ENCODE assay signal across 19 mouse cellular contexts in genomic region chr17:29705881-29706280, GRCm38 (mm10). TPM values are rescaled to one million over a fixed set of nuclear protein-coding genes. Genes with fewer than 3 reads are reported as not detected.
DNase-seq lines count a peak whose midpoint lies in the region; ATAC-seq and TF ChIP-seq lines count a peak whose summit lies in the region.
"Had no signal": no experiment of that assay in that cellular context is flagged by ENCODE, and none has a peak within 500 bp of the region (broad histone marks: within the 10 kb centered on the region; RNA-seq: fewer than 3 reads in every experiment).

No protein-coding gene starts in this region.

- DNase-seq in adrenal gland, postnatal 14 days, result peak; percentile 66
- no peak for DNase-seq in adrenal gland, postnatal 25 days
- peak; percentile 21 for DNase-seq in kidney, adult 2 months
- no peak for DNase-seq in kidney, adult 9 months
- DNase-seq in testis, postnatal 10 days (ENCODE audit: low spot score), result peak; percentile 71
- no peak for DNase-seq in testis, postnatal 14 days (ENCODE audit: low spot score)
- DNase-seq: cerebellum, adult 2 months; cerebellum, postnatal 10 days; gastrocnemius, postnatal 10 days; heart, adult 18-20 months; heart, postnatal 4 days had no signal

- H3K4me3 ChIP-seq in kidney, adult 2 months (ENCODE audit: insufficient read depth, low read depth, low read length), result no peak overlapping the region
- H3K4me3 ChIP-seq: embryonic facial prominence, embryonic 15.5 days; erythroblast, embryonic 14.5 days; forebrain, embryonic 15.5 days; hindbrain, embryonic 12.5 days had no signal

- no peaks in the 10 kb centered on the region for H3K36me3 ChIP-seq in kidney, adult 2 months (ENCODE audit: control insufficient read depth, insufficient read depth, low read length)
- H3K36me3 ChIP-seq: forebrain, embryonic 15.5 days had no signal

- no peak for TF ChIP-seq CTCF in kidney, adult 2 months (conservative IDR thresholded peaks at IDR 0.05; ENCODE audit: insufficient read depth, insufficient read length, low read depth, low read length)

- no peak for TF ChIP-seq POLR2A in kidney, adult 2 months (IDR thresholded peaks at IDR 0.05; ENCODE audit: low read depth, low read length)

- no peak for ATAC-seq in monocyte, adult 5-6 weeks (replicated peaks; ENCODE audit: insufficient number of reproducible peaks, low FRiP score, low TSS enrichment, poor library complexity, severe bottlenecking)
- ATAC-seq: forebrain, embryonic 15.5 days; hindbrain, embryonic 16.5 days; inflammation-experienced regulatory T-cells, adult 6 months; intestine, postnatal 0 days had no signal

- H3K4me1 ChIP-seq in kidney, adult 2 months (ENCODE audit: control insufficient read depth, insufficient read depth, low read length), result no peaks in the 10 kb centered on the region

- WGBS in kidney, adult 2 months, result 71% methylated on average over 5 of the region's 5 CpGs

- no peaks in the 10 kb centered on the region for H3K27me3 ChIP-seq in kidney, adult 2 months (replicated peaks; ENCODE audit: control insufficient read depth, insufficient read depth, low read length)
- H3K27me3 ChIP-seq: embryonic facial prominence, embryonic 15.5 days; forebrain, embryonic 15.5 days; hindbrain, embryonic 12.5 days had no signal

- H3K27ac ChIP-seq in kidney, adult 2 months (ENCODE audit: insufficient read depth, low read depth, low read length), result no peak overlapping the region
- H3K27ac ChIP-seq: embryonic facial prominence, embryonic 15.5 days had no signal

RNA-seq across cellular contexts. Expression of gene Ccdc167, which starts 11.0 kb away (rescaled TPM):
- total RNA-seq in adrenal gland, postnatal 14 days (2021), result 12.7 and 13.9 TPM in 2 replicates
- 9.3 and 14.0 TPM in 2 replicates for total RNA-seq in adrenal gland, postnatal 25 days (2021)
- polyA plus RNA-seq in kidney, adult 2 months (2012; rRNA removed), result 5.0 TPM in 2 replicates
- total RNA-seq in monocyte, adult 5-6 weeks (2017), result 4.7 to 14.6 TPM (median 5.0 TPM) in 3 replicates

RNA-seq across cellular contexts. Expression of gene Cmtr1, which starts 45.5 kb away (rescaled TPM):
- total RNA-seq in adrenal gland, postnatal 14 days (2021), result 70.7 and 71.6 TPM in 2 replicates
- 88.4 and 104 TPM in 2 replicates for total RNA-seq in adrenal gland, postnatal 25 days (2021)
- polyA plus RNA-seq in kidney, adult 2 months (2012; rRNA removed), result 23.6 and 24.3 TPM in 2 replicates
- 107 to 224 TPM (median 209 TPM) in 3 replicates for total RNA-seq in monocyte, adult 5-6 weeks (2017)

Comparison
In these comparisons a context has a peak if more than half of its experiments do, and no peak if none do; other contexts are left out.
1. DNase-seq: peak in adrenal gland, postnatal 14 days (single experiment), kidney, adult 2 months (single experiment) and testis, postnatal 10 days (single experiment); none in adrenal gland, postnatal 25 days (single experiment), kidney, adult 9 months (single experiment) and testis, postnatal 14 days (single experiment).